Mouse (Mus musculus): Measurements from ENCODE around the gene Hspa1l. TPM values are rescaled to one million over a fixed set of nuclear protein-coding genes. Genes with fewer than 3 reads are reported as not detected.
"Not testable (repeated sequence)": the region's sequence is repeated elsewhere in the genome, so short reads cannot be mapped to it uniquely, and the experiment has no call there.

Hspa1l gene
- polyA plus RNA-seq, 1 experiment from 2014 or later = 1.2 TPM

GRCm38 (mm10) chr17:34962841-34963240 is 9.7 kb upstream of the Hspa1l start:
- peaks cover 11% of the 10 kb centered on the region for H3K4me1 ChIP-seq
- no peak overlapping the region for H3K27ac ChIP-seq
- no peak overlapping the region for H3K9ac ChIP-seq
- H3K9me3 ChIP-seq = no peaks in the 10 kb centered on the region
- H3K36me3 ChIP-seq (replicated peaks) = no peaks in the 10 kb centered on the region
- WGBS = 56% methylated on average over 1 of the region's 1 CpGs
- no peak overlapping the region for H3K4me2 ChIP-seq
- H3K4me3 ChIP-seq (replicated peaks) = no peak overlapping the region
- peaks cover 39% of the 10 kb centered on the region for H3K27me3 ChIP-seq
- no peak for ATAC-seq (ENCODE audit: low FRiP score)

- H3K27ac ChIP-seq = no peak overlapping the region
- H3K4me3 ChIP-seq (replicated peaks) = no peak overlapping the region
- H3K9ac ChIP-seq = no peak overlapping the region
- H3K36me3 ChIP-seq (replicated peaks) = no peaks in the 10 kb centered on the region
- H3K9me3 ChIP-seq = no peaks in the 10 kb centered on the region
- peaks cover 57% of the 10 kb centered on the region for H3K27me3 ChIP-seq
- ATAC-seq (ENCODE audit: low FRiP score) = no peak
- no peak overlapping the region for H3K4me2 ChIP-seq
- 6% methylated on average over 1 of the region's 1 CpGs for whole genome bisulfite sequencing
- H3K4me1 ChIP-seq = peaks cover 7% of the 10 kb centered on the region
Observed at GRCm38 (mm10) chr17:34964640-34965049, 7.9 kb upstream of the Hspa1l start.

- ATAC-seq (ENCODE audit: low FRiP score) = no peak
- no peak overlapping the region for H3K4me3 ChIP-seq (replicated peaks)
- H3K36me3 ChIP-seq (replicated peaks) = no peaks in the 10 kb centered on the region
- no peak overlapping the region for H3K27ac ChIP-seq
- 84% methylated on average over 5 of the region's 5 CpGs for WGBS
- no peaks in the 10 kb centered on the region for H3K4me1 ChIP-seq
- H3K27me3 ChIP-seq = peaks cover 60% of the 10 kb centered on the region
- H3K4me2 ChIP-seq = no peak overlapping the region
- no peaks in the 10 kb centered on the region for H3K9me3 ChIP-seq
- no peak overlapping the region for H3K9ac ChIP-seq
Observed at GRCm38 (mm10) chr17:34965627-34966026, 6.9 kb upstream of the Hspa1l start.

GRCm38 (mm10) chr17:34969822-34970221 is 2.7 kb upstream of the Hspa1l start, which contains the start of gene Gm20481:
TSS of gene Gm20481 (plus strand) at chr17:34969912.
- H3K4me2 ChIP-seq; ATAC-seq (ENCODE audit: low FRiP score); H3K4me1 ChIP-seq; H3K27ac ChIP-seq; H3K36me3 ChIP-seq (replicated peaks); H3K9me3 ChIP-seq; H3K4me3 ChIP-seq (replicated peaks); H3K9ac ChIP-seq: not testable (repeated sequence)
- WGBS = 75% methylated on average over 9 of the region's 11 CpGs
- peaks cover 46% of the 10 kb centered on the region for H3K27me3 ChIP-seq

- not testable (repeated sequence) for H3K4me1 ChIP-seq; H3K9ac ChIP-seq; H3K4me2 ChIP-seq; H3K9me3 ChIP-seq; ATAC-seq (ENCODE audit: low FRiP score); H3K27ac ChIP-seq; H3K4me3 ChIP-seq (replicated peaks); H3K36me3 ChIP-seq (replicated peaks)
- WGBS = 38% methylated on average over 26 of the region's 37 CpGs
- H3K27me3 ChIP-seq = peaks cover 41% of the 10 kb centered on the region
Observed at GRCm38 (mm10) chr17:34970850-34971249, 1.7 kb upstream of the Hspa1l start.

- H3K9ac ChIP-seq; H3K9me3 ChIP-seq; H3K4me1 ChIP-seq; H3K36me3 ChIP-seq (replicated peaks); H3K27ac ChIP-seq: not testable (repeated sequence)
- peaks cover 39% of the 10 kb centered on the region for H3K27me3 ChIP-seq
- peak overlapping the region; percentile 71 for H3K4me2 ChIP-seq
- H3K4me3 ChIP-seq (replicated peaks) = peak overlapping the region; percentile 38
- peak; percentile 44; the same call in 1 of the 2 replicates for ATAC-seq (ENCODE audit: low FRiP score)
- 4% methylated on average over 26 of the region's 43 CpGs for WGBS
Observed at GRCm38 (mm10) chr17:34971694-34972068, 822 bp upstream of the Hspa1l start.

GRCm38 (mm10) chr17:34975581-34976492 is 3.3 kb downstream of the Hspa1l start:
- WGBS = 88% methylated on average over 3 of the region's 3 CpGs

GRCm38 (mm10) chr17:34977000-34977399 is 4.5 kb downstream of the Hspa1l start:
- Histone ChIP-seq H3K27me3 (peaks cover 10% of the 10 kb centered on the region; the same call in 1 of the 2 replicates), H3K4me1 (peaks cover 20% of the 10 kb centered on the region), H3K4me3 (replicated peaks) (no peak overlapping the region), H3K9me3 (no peaks in the 10 kb centered on the region), H3K27ac (no peak overlapping the region), H3K4me2 (no peak overlapping the region), H3K9ac (no peak overlapping the region), H3K36me3 (replicated peaks) (no peaks in the 10 kb centered on the region)
- WGBS = 96% methylated on average over 20 of the region's 20 CpGs
- no peak for ATAC-seq (ENCODE audit: low FRiP score)

More at GRCm38 (mm10) chr17:34975581-34976492, 3.3 kb downstream of the Hspa1l start:
- no peak for ATAC-seq (ENCODE audit: low FRiP score)
- H3K4me3 ChIP-seq (replicated peaks) = no peak overlapping the region
- H3K27ac ChIP-seq = no peak overlapping the region
- no peak overlapping the region for H3K9ac ChIP-seq
- H3K4me2 ChIP-seq = no peak overlapping the region
- peaks cover 15% of the 10 kb centered on the region for H3K4me1 ChIP-seq
- H3K36me3 ChIP-seq (replicated peaks) = no peaks in the 10 kb centered on the region
- no peaks in the 10 kb centered on the region for H3K9me3 ChIP-seq
- H3K27me3 ChIP-seq = peaks cover 10% of the 10 kb centered on the region; the same call in 1 of the 2 replicates

GRCm38 (mm10) chr17:34978239-34978638 is 5.7 kb downstream of the Hspa1l start:
- Histone ChIP-seq H3K4me3 (replicated peaks) (no peak overlapping the region), H3K4me2 (no peak overlapping the region), H3K9ac (no peak overlapping the region), H3K9me3 (no peaks in the 10 kb centered on the region), H3K27me3 (peaks cover 3% of the 10 kb centered on the region; the same call in 1 of the 2 replicates), H3K4me1 (peaks cover 25% of the 10 kb centered on the region), H3K27ac (no peak overlapping the region), H3K36me3 (replicated peaks) (no peaks in the 10 kb centered on the region)
- no peak for ATAC-seq (ENCODE audit: low FRiP score)
- 91% methylated on average over 27 of the region's 27 CpGs for WGBS

- Histone ChIP-seq H3K4me3 (replicated peaks) (no peak overlapping the region), H3K36me3 (replicated peaks) (0 out of 2 replicates have a peak, but pooled peaks cover under 1% of the 10 kb centered on the region), H3K4me1 (peaks cover 28% of the 10 kb centered on the region), H3K9ac (no peak overlapping the region), H3K4me2 (no peak overlapping the region), H3K9me3 (no peaks in the 10 kb centered on the region), H3K27ac (no peak overlapping the region), H3K27me3 (no peaks in the 10 kb centered on the region)
- no peak for ATAC-seq (ENCODE audit: low FRiP score)
- 89% methylated on average over 4 of the region's 4 CpGs for WGBS
Observed at GRCm38 (mm10) chr17:34979631-34980030, 7.1 kb downstream of the Hspa1l start.

- H3K27me3 ChIP-seq = no peaks in the 10 kb centered on the region
- H3K4me2 ChIP-seq = peak overlapping the region; percentile 88
- 0 out of 2 replicates have a peak overlapping the region, but pooled peaks have one; percentile 38 for H3K27ac ChIP-seq
- H3K4me1 ChIP-seq = peaks cover 28% of the 10 kb centered on the region
- H3K9ac ChIP-seq = peak overlapping the region; percentile 90
- 21% methylated on average over 2 of the region's 2 CpGs for WGBS
- no peak for ATAC-seq (ENCODE audit: low FRiP score)
- peaks cover 10% of the 10 kb centered on the region for H3K36me3 ChIP-seq (replicated peaks)
- H3K9me3 ChIP-seq = no peaks in the 10 kb centered on the region
- peak overlapping the region; percentile 90 for H3K4me3 ChIP-seq (replicated peaks)
Observed at GRCm38 (mm10) chr17:34980655-34981054, 8.2 kb downstream of the Hspa1l start.

- Histone ChIP-seq H3K9ac (peak within 1 kb of the TSS; percentile 90), H3K27ac (peak within 1 kb of the TSS; percentile 98), H3K4me3 (replicated peaks) (peak within 1 kb of the TSS; percentile 90), H3K4me2 (peak within 1 kb of the TSS; percentile 88), H3K27me3 (no peaks in the 10 kb centered on the region), H3K36me3 (replicated peaks) (peaks cover 21% of the 10 kb centered on the region), H3K4me1 (peaks cover 28% of the 10 kb centered on the region), H3K9me3 (no peaks in the 10 kb centered on the region)
- peak; percentile 94 for ATAC-seq (ENCODE audit: low FRiP score)
- WGBS = under 1% methylated on average over 58 of the region's 58 CpGs
Observed at GRCm38 (mm10) chr17:34981690-34982180, 9.2 kb downstream of the Hspa1l start, which contains the start of gene Lsm2. TSS of gene Lsm2 (plus strand) at chr17:34981862.

Measured in forebrain, embryonic 12.5 days (tissue).